Mouse (Mus musculus) frontal cortex, postnatal 14 days (tissue): Measurements from ENCODE around the gene Thada.
"Not testable (repeated sequence)": the region's sequence is repeated elsewhere in the genome, so short reads cannot be mapped to it uniquely, and the experiment has no call there.

ENCODE experiments used
- DNase-seq, 2 experiments: peaks; one replicate each; pipeline ENCODE4 v3.0.0; 2022; ENCODE audit warnings: low spot score in 2 of 2

Thada gene

DNA sequence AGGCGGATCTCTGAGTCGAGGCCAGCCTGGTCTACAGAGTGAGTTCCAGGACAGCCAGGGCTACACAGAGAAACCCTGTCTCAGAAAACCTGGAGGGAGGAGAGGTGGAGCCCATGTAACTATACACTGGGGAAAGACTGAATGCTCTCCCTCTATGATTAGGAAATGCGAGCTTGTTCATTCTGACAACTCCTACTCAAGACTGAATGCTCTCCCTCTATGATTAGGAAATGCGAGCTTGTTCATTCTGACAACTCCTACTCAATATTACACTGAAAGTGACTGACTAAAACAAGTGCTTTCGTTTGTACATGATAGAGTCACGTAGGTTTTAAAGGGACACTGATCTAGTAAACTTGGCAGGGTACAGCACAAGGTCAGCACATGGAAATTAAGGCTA lies 174.8 kb downstream of the Thada start:
- not testable (repeated sequence) for DNase-seq

DNA sequence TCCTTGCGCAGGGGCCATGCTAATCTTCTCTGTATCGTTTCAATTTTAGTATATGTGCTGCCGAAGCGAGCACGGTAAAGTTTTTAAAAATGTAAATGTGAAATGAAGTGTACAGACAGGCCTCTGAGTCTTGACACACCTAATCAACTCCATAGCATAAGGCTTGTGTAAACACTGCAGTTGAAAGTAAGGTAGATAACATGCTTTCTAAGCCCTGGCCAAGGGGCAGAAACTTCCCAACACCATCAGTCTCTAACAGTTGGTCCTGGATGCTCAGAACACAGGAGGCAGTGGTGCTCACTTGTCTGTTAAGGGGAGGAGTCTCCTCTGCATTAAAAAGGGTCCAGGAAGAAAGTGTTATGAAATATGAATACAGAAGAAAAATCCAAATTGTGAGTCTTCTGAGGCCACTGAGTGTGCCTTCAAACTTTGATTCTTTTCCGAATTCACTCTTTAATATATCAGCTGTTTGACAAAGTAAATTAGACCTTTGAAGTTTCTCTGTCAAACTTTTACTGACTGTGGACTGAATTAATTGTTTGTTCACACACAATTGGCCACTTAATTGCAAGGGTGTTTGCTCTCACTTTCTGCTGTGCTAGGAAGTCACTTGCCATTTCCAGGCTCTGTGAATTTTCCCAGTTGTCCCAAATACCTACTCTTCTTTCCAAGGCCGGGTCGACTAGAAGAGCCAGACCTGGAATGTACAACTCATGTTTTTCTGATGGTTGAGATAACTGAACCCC lies 178.2 kb downstream of the Thada start:
- DNase-seq, result no peak

DNA sequence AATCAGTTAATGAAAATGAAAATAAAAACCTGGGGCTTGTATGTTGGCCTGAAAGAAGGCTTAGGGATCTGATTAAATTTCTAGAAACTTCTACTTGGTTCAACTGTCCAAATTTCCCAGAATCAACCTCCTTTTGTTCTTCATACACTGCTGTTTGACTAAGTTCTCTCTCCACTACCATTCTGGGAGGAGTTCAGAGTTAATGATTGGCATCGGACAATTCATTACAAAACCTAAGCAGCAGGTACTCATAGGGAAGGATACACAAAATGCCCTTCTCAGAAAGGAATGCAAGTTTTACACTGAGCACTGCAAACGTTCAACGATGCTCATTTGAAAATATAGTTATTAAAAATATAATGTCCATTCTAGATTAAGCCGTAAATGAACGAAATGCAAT lies 179.5 kb downstream of the Thada start:
- no peak for DNase-seq

DNA sequence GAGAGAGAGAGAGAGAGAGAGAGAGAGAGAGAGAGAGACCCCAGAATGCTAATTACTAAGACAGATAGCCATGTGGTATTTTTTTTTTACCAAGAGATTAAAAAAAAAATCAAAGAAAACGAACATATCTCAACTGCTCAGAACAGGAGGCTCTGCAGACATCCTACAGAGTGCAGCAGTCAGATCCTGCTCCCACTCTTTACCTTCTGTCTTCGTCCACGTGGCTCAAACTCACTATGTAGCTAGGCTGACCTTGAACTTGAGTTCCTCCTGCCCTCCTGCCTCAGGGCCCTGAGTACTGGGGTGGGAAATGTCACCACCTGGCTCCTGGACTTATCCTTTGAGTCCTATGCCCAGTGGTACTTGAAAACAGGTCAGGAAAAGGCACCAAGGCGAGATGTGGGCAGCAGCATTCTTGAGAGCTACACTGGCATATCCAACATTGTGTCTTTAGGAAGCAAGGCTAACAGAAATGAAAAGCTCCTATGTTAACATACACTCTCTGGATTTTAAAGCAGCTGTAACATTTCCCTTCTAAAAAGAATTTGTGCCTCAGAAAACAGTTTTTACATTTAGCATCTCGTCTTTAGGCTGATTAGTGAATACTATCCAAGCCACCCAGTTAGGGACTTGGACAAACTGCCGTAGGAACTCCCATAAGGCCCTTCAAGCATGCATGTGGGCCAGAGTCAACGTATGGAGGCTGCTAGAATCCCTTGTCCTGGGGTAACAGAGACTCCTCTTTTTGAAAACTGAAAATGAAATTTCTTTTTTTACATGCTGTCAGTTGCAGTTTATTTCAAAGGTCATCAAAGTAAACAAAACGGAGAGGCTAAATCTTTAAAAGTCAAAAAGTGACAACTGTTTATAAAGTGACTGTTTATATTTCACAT lies 183.4 kb downstream of the Thada start:
- DNase-seq, result no peak

DNA sequence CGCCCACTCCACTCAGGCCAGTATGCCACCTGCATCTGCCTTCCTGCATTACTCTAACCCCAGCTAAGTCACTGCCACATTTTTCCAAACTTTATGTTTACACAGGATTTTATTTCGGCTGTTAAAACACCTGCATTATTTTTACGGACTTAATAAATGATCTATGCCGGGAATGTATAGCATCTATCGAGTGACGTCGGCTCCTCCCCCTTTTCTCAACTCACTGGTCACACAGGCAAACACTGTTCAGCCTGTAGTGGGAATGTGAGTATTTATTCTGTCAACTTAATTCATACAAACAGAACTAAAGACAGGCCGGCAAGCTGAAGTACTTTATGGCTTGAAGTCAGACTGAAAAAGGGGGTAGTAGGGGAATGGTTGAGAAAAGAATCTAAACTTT lies 187.0 kb downstream of the Thada start:
- no peak for DNase-seq

DNA sequence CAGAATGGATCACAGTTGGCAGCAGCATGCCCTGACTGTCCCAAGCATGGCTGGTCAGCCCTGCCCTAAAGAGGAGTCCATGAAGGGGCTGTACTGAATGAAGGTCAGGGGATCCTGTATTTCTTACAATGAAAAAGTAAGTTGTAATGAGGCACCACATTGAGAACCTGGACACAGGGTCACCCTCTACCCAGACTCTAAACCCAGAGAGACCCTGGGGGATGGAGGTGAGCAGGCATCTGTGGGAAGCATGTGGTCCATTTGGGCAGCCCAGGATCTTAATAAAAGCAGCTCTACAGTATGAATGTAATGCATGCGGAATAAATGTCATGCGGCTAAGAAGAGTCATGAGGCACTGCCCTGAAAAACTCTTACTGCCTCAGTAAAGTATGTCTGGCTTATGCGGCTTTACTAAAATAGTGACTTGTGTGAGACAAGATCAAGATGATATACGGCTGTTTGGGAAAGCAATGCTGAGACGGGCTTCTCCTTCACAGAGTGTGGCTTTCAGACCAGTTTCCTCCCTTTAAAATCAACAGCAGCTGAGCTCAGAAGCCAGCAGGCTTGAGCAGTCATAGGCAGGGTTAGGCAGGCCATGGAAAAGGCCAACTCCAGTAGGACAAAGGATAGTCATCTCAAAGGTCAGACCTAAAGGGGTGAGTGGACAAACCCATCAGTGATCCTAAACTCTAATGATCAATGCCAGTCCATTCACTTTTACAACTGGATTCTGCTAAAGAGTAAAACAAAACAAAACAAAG lies 187.6 kb downstream of the Thada start:
- no peak for DNase-seq

DNA sequence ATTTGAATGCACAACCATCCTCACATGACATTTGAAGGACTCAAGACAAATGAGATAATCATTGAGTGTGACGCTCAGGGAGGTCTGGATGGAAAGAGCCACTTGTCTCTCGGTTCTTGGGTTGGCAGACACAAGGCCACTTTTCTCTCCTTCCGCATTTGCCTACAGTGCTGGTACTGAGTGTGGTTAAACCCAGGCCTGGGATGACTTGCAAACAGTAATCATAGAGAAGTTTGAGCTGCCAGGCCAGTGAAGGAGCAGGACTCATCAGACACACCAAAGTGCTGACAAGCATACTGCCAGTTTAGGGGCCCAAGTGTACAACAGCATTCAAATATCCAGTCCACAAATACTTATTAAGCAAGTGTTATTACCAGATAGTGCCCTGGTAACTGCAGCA lies 191.0 kb downstream of the Thada start:
- DNase-seq, result no peak

DNA sequence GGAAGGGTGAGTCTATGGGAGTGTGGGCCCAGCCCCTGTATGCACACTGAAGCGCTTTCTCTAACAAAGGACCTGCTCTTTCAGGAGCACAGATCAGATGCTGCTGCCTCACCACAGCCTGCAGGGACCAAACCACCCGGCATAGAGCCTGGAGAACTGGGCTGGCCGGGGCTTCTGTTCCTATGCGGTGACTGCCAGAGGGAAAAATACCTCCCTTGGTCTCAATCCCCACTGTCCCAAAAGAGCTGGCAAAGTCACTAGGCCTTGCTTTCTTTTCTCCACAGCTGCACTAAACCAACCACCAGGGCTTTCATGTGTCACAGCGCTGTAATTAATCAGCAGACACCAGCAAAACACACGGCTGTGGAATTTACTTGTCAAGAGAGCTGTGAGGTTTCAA lies 191.8 kb downstream of the Thada start:
- DNase-seq, result no peak

DNA sequence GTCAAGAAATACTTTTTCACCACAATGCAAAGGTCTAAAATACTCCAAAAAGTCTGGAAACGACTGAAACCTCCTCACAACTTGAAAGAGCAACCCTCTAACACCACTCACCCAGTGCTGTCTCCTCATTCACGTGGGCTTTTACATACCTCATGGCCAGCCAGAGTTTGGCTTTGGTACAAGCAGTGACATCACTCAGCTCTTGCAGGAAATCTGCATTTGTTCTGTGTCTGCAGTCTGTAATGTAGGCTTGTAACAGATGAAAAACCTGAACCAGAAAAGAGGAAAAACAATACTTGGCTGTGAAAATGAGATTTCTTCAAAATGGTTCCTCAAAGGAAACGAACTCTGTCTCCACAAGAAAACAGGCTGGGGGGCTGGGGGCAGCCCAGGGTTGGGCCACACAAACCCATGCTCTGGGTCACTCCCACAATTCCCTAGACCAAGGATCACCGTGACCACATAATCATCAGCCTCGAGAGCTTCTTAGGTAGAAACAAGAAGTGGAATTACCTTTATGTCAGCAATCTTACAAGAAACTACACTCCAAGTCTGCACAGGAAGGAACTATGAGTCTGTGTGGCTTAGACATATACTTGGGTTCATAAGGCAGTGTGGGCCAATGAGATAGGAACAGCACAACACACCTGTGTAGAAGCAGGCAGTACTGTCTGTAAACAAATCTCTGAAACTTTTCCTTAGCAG lies 193.3 kb downstream of the Thada start:
- no peak for DNase-seq

DNA sequence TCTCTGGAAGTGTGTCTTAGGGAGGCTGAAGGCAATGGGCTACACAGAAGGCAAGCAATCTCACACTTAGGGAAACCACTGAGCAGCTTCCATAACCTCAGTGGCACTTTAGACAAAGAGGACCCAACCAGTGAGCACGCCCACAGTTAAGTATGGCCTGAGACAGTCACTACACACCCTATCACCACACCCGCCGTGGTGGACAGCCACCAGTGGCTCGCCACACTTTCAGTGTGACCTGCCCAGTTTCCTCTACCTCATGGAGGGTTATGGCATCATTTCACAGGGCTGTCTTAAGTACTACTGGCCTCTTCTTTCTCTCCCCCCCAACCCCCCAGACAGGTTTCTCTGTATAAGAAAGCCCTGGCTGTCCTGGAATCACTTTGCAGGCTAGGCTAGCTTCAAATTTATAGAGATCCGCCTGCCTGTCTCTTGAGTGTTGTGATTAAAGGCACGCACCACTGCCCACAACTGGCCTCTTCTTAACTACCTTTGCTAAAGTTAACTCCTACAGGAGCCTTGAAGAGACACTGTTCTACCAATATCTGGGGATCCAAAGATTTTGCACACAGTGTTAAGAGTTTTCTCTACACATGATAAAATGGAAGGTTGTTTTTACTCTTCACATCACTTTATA lies 194.3 kb downstream of the Thada start:
- DNase-seq, result no peak

DNA sequence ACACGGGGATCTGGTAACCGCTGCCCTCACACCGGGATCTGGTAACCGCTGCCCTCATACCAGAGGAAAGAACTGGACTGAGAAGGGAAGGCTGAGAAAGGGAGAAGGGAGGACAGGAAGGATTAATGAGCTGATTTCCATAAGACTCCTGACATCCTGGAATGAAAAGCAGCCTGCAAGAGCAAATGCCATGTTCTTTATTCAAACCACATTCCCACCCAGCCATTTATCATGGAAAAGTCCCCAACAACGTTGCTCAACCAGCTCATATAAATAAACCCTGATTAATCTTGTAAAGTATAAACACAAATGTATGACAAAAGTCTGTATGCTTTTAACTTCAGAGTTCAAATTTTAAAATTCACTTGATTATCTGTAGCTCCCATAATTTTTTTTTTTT lies 196.3 kb downstream of the Thada start:
- no peak for DNase-seq

DNA sequence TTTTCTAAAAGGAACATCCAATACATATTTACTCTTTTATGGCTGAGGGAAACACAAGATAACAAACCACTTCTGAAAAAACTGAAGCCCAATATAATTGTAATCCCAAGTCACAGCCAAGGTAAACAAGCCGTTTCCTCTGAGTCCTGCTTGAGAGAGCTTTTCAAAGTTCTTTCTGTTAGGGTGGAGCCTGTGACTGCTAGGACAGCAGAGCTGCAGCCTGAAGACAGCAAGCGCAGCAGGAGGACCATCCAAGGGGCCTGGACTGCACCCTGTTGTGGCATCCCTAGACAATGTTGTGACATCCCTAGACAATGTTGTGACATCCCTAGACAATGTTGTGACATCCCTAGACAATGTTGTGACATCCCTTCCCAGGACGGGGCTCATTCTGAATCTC lies 197.6 kb downstream of the Thada start:
- no peak for DNase-seq

DNA sequence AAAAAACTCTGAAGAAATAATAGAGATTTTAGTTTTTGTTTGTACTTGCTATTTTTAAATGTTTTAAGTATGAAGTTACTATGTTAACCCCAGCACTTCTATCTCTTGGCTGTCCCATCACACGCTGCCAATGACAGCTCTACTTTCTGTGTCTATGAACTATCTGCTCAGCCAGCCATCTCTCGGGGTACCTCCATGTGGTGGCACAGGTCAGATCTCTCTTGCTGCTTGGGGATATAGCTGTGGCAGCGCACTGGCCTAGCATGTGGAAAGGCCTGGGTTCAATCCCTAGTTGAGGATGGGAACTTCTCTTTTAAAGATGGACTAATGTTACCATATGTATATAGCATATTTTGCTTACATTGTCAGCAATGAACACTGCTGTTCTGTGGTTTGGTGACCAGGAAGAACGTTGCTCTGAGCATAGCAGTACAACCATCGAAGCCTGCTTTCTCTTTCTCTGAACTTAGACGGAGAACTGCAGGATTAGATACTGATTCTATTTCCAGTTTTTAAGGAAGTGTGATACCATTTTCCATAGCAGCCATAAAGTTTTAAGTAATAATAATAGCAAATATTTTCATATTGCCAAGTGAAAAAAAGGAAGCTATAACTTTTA lies 198.4 kb downstream of the Thada start:
- DNase-seq, result no peak

DNA sequence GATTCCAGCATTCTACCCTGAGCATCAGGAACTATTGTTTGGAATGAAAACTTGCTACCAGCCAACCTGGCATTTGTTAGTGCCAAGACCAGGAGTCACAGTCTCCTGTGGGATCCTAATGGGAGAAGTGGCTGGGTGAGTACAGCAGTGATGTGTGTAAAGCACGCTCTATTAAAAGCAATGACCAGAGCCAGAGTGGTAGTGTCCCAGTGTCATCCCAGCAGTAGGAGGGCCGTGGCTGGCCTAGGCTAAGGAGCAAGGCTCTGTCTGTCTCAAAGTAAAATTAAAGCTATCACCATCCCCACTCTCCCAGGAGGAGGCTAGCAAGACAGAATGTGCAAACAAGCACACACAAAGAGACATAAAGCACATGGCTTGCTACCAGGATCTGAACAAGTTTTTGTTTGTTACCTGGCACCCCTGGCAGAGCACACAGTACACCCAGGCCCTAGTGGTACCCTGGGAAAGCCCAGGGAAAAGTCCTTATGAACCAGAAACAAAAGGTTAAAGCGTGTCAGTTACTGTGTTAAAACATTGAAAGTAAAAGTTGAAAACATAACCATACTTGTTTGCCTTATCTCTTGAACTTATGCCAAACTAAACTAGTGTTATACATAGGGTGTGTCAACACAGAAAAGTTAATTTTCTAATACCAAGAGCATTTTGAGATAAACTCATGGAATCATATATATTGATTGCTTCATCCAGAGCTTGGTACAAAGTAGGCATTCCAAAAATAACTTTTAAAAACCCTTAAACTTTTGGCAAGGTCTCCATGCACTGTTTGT lies 199.7 kb downstream of the Thada start:
- DNase-seq, result no peak

DNA sequence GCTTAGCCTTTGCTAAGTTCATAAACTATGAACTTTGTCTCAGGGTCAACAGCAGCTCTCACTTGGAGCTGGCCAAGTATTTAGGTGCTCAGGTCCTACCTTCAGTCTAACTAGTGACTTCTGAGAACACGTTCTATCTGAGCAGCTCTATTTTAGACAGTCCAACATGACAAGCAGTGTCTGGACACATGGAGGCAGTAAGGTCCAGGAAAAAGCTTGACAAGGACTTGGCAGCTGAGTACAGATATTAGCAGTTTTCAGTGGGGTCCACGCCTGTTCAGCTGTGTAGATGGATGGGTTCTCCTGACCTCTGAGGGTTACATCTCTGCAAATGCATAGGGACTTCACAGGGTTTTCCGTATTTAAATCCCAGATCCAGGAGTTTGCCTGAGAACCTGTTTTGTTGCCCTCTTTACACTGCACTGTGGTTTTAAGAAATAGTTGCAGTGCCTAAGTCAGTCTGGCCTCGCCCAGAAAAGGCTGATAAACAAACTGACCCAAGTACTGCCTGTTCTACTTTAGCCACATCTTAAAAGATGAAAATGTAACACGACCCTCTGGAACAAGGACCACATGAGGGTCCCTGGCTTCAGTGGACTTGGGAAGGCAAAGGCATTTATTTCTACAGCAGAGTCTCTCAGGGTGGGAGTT lies 200.4 kb downstream of the Thada start:
- no peak for DNase-seq

DNA sequence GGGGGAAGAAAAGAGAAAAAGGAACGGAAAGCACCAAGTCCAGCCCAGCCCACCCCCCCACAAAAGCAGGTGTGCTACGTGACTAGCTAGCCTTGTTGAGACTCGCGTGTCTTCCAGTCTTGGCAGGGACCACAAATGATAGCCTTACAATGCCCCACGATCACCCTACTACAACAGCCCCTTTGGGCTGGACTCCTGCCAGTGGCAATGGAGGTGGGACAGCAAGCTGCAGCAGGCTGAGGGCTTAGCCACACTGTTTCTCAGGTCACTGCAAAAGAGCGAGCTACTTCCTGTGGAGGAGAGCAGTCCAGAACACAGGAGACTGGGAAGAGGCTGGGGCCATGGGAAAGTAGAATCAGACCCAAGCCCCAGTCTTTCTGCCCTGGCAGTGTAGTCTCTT lies 201.7 kb downstream of the Thada start:
- DNase-seq, result no peak

DNA sequence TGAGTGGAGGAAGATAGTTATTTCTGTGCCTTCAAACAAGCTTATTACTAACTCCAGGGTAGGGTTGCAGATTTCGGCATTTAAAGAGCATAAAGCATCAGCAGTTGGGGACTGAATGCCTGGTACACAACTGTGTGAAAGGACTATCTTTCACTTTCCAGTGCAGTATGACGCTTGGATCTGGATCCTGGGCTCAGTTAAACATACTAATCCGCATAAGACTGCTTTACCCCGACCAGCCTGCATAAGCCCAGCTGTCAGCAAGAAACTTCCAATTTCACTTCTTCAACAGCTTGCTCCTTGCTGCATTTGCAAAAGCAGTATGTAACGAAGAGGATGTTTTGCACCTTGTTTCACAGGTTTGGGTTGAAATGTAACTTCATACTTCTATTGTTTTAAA lies 202.4 kb downstream of the Thada start:
- DNase-seq, result no peak

DNA sequence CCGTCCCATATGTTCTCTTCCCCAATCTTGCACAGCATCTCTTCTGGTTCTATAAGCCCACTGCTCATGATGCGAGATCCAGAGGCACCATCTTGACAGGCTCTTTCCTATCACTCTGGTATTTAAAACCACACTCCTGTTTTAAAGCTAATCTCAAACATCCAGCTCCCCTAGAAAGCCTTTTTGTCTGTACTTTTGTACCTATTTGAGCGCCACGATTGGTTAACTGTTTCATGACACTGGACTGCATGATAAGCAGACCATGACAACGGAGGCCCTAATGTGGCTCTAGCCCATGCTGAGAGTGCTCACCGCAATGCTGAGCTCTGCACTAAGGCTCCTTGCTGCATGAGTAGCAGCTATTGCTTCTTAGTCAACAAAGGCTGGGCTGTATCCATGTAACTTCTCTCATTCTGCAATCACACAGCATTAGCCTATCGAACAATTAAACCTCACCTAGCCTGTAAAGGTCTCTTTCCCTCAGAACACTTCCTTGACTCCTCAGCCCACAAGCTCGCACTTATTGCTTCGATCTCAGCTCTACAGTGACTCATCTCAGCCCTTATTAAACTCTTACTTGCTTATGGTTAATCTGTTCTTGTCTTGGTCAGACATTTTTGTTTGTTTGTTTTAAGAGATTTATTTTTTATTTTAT lies 203.6 kb downstream of the Thada start:
- DNase-seq, result no peak

DNA sequence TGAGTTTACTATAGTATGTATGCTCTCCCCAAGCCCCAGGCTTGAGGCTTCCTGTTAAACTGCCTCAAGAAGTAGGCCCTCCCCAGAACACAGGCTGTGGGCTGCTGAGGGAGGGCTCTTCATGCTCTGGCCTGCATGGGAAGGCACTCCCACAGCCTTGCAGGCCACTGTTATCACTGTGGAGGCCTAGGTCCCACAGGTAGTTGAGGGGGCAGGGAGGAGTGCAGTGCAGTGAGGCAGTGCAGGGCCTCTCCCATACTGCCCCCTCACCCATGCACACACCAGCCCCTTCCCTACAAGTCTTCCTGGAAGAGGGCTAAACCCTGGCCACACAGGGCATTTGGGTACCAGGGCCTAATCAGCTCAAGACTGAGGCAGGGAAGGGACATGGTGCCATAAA lies 205.0 kb downstream of the Thada start:
- no peak for DNase-seq
